Mouse (Mus musculus) cerebellum, postnatal 4 days (tissue): ENCODE measurements at regions not wholly inside any gene's neighbourhood (a gene's known extent, or its start where the extent isn't known, plus 50 kb on each side); places are given as distances from the start of the nearest gene placed in this dataset.

Source experiments
- DNase-seq, 2 experiments: peaks; one replicate each; pipeline ENCODE4 v3.0.0; 2022; ENCODE audit warnings: low spot score in 2 of 2, mixed read lengths in 1 of 2

DNA sequence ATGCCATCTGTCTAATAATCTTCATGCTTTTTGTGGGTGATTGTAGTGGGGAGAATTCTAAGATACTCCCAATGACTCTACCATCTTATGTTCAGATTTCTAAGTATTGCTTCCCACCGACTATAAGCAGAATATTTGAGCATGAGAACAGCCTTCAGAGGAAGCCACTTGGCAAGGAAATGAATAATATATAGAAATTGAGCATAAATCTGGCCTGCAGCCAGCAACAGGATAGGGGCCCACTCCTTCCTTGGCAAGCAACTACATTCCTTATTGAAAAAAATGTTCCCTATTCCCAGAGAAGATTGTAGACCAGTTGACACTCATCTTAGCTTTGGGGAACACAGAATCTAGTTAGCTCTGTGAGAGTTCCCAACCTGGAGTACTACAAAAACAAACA lies 591.5 kb upstream of the A1bg start:
- no peak for DNase-seq

DNA sequence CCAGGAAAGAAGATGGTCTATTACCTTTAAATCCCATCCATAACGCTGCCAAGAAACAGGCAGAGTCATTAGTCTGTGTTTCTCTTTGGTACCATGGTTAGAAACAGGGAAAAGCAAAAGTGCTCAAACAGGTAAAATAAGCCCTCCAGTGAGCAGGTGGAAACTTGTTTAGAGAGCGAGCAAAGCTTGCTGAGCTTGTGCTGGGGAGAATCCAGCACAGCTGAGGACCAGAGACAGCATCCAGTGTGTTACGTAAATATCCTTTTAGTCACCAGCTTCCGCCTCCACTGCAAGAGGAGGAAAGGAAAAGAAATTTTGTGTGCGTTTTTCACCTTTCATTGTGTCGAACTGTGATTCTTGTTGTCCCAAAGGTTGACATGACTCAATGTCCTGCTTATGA lies 586.0 kb upstream of the A1bg start:
- DNase-seq = no peak

DNA sequence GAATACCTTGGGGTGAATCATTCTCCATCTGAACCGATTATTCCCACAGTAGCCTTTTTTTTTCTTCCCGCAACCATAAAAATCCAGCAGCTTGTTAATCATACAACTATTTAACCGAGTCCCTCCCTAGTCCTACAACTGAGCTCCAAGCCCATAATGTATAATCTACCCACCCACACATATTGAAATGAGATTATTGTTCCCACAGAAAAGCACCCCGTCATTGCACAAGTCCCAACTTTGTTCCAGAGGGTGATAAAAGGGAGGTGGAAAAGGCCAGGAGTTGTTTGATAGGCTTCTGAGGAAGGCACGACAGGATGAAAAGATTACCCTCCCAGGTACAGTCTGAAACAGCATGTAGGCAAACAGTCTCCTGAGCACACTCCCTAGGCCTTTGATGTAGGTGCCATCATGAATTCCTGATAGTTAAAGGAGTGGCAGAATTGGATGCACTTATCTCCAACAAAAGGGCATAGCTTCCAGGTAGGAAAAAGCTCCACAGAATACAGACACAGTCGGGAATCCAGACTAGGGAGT lies 583.6 kb upstream of the A1bg start:
- DNase-seq = no peak

DNA sequence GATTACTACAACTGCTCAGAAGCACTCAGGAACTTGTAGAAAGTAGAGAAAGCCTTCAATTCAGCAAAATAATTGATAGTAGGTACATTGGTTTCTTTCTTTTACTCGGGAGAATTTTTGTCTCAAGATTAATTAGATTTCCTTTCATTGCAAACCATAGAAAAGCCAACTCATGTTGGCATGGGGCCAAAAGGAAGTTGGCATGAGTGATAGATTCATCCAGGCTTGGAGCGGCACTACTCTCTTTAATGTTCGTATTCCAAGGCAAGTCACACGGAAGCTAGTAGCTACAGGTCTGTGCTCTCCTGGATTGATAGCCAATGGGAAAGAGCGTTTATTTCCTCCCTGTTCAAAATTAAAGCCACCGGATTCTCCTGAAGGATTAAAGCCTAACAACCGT lies 580.6 kb upstream of the A1bg start:
- peak; percentile 17 to 23 for DNase-seq

- no peak for DNase-seq
Measured at GRCm38 (mm10) chr15:61489731-61490130, 566.9 kb upstream of the A1bg start.

DNA sequence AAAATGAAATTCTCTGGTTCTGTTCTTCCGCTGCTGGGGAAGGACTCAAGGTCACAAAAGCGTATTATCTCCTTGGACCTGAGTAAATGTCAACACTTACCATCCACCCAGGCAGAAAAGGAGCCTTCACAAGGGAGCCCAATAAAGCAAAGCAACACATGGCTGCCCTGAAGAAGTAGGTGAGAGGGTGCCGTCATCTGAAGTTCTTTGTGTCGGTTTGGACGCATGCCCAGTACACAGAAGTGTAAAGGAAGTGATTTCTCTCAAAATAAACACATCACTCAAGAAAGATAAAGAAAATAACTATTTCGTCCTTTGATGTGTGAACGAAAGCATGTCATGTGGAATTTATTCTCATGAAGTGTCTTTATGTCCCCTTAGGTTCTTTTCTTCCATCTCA lies 559.0 kb upstream of the A1bg start:
- DNase-seq = no peak

DNA sequence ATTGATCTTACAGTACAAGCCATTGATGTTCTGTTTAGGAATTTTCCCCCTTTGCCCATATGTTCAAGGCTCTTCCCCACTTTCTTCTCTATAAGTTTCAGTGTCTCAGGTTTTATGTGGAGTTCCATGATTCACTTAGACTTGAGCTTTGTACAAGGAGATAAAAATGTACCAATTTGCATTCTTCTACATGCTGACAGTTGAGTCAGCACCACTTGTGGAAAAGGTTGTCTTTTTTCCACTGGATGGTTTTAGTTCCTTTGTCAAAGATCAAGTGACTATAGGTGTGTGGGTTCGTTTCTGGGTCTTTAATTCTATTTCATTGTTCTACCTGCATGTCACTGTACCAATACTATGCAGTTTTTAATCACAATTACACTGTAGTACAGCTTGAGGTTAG lies 551.1 kb upstream of the A1bg start:
- DNase-seq = no peak

DNA sequence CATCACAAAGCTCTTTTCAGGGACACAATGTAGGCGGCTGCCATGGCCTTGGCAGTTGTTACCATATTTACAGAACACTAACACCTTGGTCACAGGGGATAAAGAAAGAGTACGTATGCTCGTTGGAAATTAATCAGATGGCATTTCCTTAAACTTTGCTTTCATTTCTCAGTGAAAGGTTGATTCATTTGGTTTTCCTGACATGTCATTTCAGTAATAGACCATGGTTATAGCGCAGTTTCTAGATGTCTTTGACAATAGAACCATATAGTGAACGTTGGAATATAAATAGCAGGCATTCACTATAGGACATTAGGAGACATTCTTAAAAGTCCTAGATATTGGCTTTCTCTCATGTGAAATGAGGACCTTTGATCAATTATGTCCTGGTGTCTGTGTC lies 532.2 kb upstream of the A1bg start:
- no peak for DNase-seq

GRCm38 (mm10) chr15:61454350-61454671 lies 531.5 kb upstream of the A1bg start:
- DNase-seq = no peak

GRCm38 (mm10) chr15:61453656-61454349 lies 531.0 kb upstream of the A1bg start:
- DNase-seq = no peak

GRCm38 (mm10) chr15:61450217-61450616 lies 527.4 kb upstream of the A1bg start:
- no peak for DNase-seq

DNA sequence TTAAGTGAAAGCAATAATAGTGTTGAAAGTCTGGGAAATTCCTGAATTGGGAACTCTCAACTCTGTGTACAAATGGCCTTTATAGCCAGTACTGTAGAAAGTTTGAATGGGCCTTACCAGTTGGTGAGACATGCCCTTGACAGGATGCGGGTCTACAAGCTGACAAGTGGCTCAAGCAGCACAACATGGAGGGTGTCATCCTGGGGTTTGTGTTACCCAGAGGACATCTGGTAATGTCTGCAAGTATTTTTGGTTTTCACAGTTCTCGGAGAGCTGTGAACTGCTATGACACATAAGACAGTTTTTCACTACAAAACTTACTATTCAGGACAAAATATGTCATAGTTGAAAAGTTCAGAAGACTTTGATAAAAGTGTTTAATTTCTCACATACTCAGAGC lies 525.7 kb upstream of the A1bg start:
- DNase-seq = no peak

GRCm38 (mm10) chr15:61446053-61446840 lies 523.4 kb upstream of the A1bg start:
- no peak for DNase-seq

GRCm38 (mm10) chr15:61441734-61442398 lies 519.1 kb upstream of the A1bg start:
- DNase-seq = no peak

DNA sequence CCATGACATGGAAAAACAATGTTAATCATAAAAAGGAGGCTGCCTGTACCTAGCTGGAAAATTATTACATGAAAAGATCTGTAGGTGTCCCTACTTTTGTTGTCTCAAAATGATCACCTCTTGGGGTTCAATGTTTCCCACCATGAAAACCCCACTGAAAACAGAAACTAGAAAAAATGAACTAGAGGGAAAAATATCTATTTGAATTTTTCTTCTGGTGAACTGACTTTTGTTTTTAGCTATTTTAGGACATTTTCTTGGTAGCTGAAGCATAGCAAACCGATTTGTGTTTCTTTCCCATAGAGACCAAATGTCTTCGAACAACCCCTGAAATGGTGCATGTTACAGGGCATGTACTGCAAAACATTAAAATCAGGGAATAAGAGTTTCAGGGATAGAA lies 518.2 kb upstream of the A1bg start:
- DNase-seq = no peak

GRCm38 (mm10) chr15:61440284-61440683 lies 517.5 kb upstream of the A1bg start:
- no peak for DNase-seq

- no peak for DNase-seq
Measured at GRCm38 (mm10) chr15:61439623-61440170, 516.9 kb upstream of the A1bg start.

- no peak for DNase-seq
Measured at GRCm38 (mm10) chr15:61428818-61429415, 506.1 kb upstream of the A1bg start.

DNA sequence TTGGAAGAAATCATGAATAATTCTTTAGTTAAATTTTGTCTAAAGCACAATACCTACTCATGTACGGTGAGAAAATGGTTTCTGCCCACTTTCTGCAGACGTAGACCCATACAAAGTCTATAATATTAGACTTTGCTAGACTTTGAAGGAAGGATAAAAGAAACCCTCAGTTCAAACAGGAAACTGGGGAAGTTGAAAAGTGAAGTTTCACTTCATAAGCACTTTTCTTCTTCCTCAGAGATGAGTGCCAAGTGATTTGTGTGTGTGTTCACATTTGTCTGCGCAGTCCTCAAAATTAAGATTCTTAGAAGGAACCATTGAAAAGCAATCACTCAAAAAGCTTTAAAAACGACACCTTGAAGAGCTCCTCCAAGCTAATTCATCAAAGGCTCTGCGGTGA lies 500.2 kb upstream of the A1bg start:
- DNase-seq = no peak

DNA sequence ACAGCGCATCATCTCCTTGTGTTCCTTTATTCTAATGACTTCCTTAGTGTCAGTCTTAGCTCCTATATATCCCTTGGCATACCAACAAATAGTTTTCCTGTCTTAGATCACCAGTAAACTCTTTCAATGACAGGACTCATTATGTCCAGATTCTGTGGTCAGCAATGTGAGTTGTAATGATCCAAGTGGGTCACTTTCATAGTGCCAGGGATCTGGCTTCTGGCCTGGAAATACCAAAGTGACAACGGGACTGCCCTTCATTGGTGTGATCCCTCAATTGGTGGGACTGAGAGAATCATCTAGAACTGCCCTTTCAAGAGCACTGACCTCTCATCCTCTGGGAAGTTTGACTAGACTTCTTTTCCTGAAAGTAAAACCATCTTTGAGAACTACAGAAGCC lies 494.7 kb upstream of the A1bg start:
- DNase-seq = no peak

DNA sequence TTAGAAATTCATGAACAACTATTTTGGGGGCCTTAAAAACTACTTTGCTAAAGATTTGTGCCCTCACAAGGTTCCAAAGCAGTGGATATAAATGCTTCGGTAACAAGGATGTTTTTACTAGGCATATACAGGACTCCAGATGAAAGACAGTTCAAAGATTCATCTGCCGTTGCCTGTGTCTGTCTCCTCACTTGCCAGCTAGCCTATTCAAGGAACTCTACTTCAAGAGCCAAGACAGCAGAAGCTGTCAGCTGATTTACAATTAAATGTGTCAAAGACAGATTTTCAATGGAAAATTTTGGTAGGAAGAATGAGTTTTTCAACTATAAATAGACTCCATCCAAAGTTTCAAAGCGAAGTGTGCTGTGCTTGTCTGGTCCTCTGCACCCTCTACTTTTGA lies 494.0 kb upstream of the A1bg start:
- DNase-seq = no peak

GRCm38 (mm10) chr15:61415626-61416025 lies 492.8 kb upstream of the A1bg start:
- DNase-seq = no peak
